Mouse (Mus musculus) bone marrow, adult 2 months (tissue): ENCODE measurements around the gene Hcfc1r1.

Experiments used
- CTCF ChIP-seq: fragments of 200-500 bp; IDR thresholded peaks from 2 replicates; pipeline ENCODE4 v1.5.1; 2011; ENCODE audit warnings: low read length, control low read depth; ENCODE audit not compliant: control insufficient read depth, insufficient read depth
- POLR2A ChIP-seq: fragments of 200-500 bp; IDR thresholded peaks from 2 replicates; pipeline ENCODE4 v1.6.1; 2011; ENCODE audit warnings: low read depth, mild to moderate bottlenecking, control low read depth, low read length, borderline replicate concordance; ENCODE audit not compliant: control insufficient read depth

GRCm38 (mm10) chr17:23717003-23717402, 43.6 kb downstream of the Hcfc1r1 start:
- TF ChIP-seq CTCF: no peak
- no peak for TF ChIP-seq POLR2A
